Mouse (Mus musculus) lung, postnatal 0 days (tissue): ENCODE data around the gene Ahdc1. TPM values are rescaled to one million over a fixed set of nuclear protein-coding genes. Genes with fewer than 3 reads are reported as not detected.
"Not testable (repeated sequence)": the region's sequence is repeated elsewhere in the genome, so short reads cannot be mapped to it uniquely, and the experiment has no call there.

Experiments
- ATAC-seq: fragments of 200-750 bp; cut with Nextera tagmentation; 2 replicates; pipeline ENCODE4 v1.8.0; 2017; ENCODE audit warnings: moderate library complexity
- DNase-seq: peaks from one replicate; pipeline ENCODE4 v3.0.0-alpha.2; 2016; ENCODE audit warnings: low spot score
- H3K27ac ChIP-seq: fragments of 300-500 bp; sonication (generic); 2 replicates; pipeline ENCODE4 v1.5.1; 2014; ENCODE audit warnings: antibody characterized with exemption, mild to moderate bottlenecking, low read length, mixed read lengths
- H3K27me3 ChIP-seq: fragments of 300-500 bp; sonication (generic); replicated peaks from 2 replicates; pipeline ENCODE4 v1.6.1; 2014; ENCODE audit warnings: low read length, mixed read lengths; ENCODE audit not compliant: insufficient read depth
- H3K36me3 ChIP-seq: fragments of 300-500 bp; sonication (generic); 2 replicates; pipeline ENCODE4 v1.6.1; 2014; ENCODE audit warnings: low read length, mixed read lengths; ENCODE audit not compliant: insufficient read depth
- H3K4me1 ChIP-seq: fragments of 300-500 bp; sonication (generic); 2 replicates; pipeline ENCODE4 v1.6.1; 2014; ENCODE audit warnings: antibody characterized with exemption, low read depth, low read length, mixed read lengths; ENCODE audit not compliant: insufficient read depth
- H3K4me2 ChIP-seq: fragments of 300-500 bp; sonication (generic); replicated peaks from 2 replicates; pipeline ENCODE4 v1.6.1; 2014; ENCODE audit warnings: low read depth, mild to moderate bottlenecking, low read length, moderate library complexity, mixed read lengths
- H3K4me3 ChIP-seq: fragments of 300-500 bp; sonication (generic); 2 replicates; pipeline ENCODE4 v1.5.1; 2014; ENCODE audit warnings: low read depth, low read length
- H3K9ac ChIP-seq: fragments of 300-500 bp; sonication (generic); replicated peaks from 2 replicates; pipeline ENCODE4 v1.6.1; 2014; ENCODE audit warnings: low read depth, mild to moderate bottlenecking
- H3K9me3 ChIP-seq: fragments of 300-500 bp; sonication (generic); 2 replicates; pipeline ENCODE4 v1.6.1; 2016; ENCODE audit warnings: low read length, mixed read lengths
- CTCF ChIP-seq: IDR thresholded peaks from 2 replicates; pipeline ENCODE4 v1.5.1; 2016; ENCODE audit warnings: antibody characterized with exemption, mild to moderate bottlenecking
- EP300 ChIP-seq: IDR thresholded peaks from 2 replicates; pipeline ENCODE4 v1.6.1; 2016; ENCODE audit warnings: antibody characterized with exemption, mild to moderate bottlenecking, control low read depth
- WGBS: fragments of 180-500 bp; shearing (Covaris S2); extraction: QIAGEN DNeasy Blood & Tissue Kit; methylation state at CpG from one replicate; pipeline ENCODE4 v1.1.7; 2014; 5-methylcytosine and 5-hydroxymethylcytosine counted together
- polyA plus RNA-seq: library from polyadenylated mRNA; unstranded; fragments of >200 nt; fragmentation: Nextera tagmentation; extraction: Ambion mirVana; gene quantifications from 2 replicates; pipeline ENCODE4 v1.2.1, GENCODE M21; 2015

Gene Ahdc1
- polyA plus RNA-seq, 1 experiment from 2014 or later = 3.9 TPM

- not testable (repeated sequence) for H3K4me3 ChIP-seq, H3K9ac ChIP-seq, H3K9me3 ChIP-seq, H3K27me3 ChIP-seq, H3K36me3 ChIP-seq
- peak overlapping the region; percentile 85 for H3K27ac ChIP-seq
- peak; percentile 39; the same call in 1 of the 2 replicates for TF ChIP-seq CTCF
- 24% methylated on average over 3 of the region's 3 CpGs for WGBS
- ATAC-seq (peak; percentile 2; the same call in 1 of the 2 replicates), DNase-seq (peak; percentile 47)
- H3K4me2 ChIP-seq = peak overlapping the region; percentile 39
- H3K4me1 ChIP-seq = peaks cover 34% of the 10 kb centered on the region
Observed at GRCm38 (mm10) chr4:133095734-133096065, 84.6 kb downstream of the Ahdc1 start.

DNA sequence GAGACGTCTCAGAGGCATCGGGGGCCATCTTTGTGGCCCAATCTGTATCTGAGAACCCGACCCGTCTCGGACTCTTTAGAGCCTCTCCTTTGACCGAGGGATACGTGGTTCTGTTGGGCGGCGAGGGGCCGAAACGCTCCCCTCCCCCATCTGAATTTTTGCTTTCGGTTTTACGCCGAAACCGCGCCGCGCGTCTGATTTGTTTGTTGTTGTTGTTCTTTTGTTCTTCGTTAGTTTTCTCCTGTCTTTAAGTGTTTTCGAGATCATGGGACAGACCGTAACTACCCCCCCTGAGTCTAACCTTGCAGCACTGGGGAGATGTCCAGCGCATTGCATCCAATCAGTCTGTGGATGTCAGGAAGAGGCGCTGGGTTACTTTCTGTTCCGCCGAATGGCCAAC is 85.6 kb downstream of the Ahdc1 start:
- H3K4me2 ChIP-seq, H3K27ac ChIP-seq, H3K9me3 ChIP-seq, DNase-seq, H3K27me3 ChIP-seq, H3K4me3 ChIP-seq, H3K9ac ChIP-seq, ATAC-seq, H3K36me3 ChIP-seq: not testable (repeated sequence)
- 1% methylated on average over 13 of the region's 26 CpGs for WGBS
- peaks cover 26% of the 10 kb centered on the region for H3K4me1 ChIP-seq

DNA sequence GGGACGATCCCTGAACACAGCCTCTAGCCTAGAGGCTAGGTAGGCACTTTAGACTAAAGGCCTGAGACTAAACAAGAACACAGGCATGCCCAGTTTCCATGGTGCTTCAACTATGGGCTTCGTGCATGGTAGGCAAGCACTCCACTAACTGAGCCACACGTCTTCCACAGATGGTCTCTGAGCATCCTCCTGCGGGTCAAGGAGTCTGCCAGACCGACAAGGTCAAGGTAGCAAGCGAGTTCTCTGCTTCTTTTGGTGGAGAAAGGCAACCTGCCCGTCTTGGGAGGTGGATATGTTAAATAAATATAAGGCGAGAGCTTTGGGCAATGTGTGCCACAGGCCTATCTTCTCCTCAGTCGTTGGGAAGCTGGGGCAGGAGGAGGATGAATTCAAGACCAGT is 90.7 kb downstream of the Ahdc1 start:
- peaks cover 15% of the 10 kb centered on the region; the same call in 1 of the 2 replicates for H3K4me1 ChIP-seq
- no peak for DNase-seq
- ATAC-seq = no peak
- no peak overlapping the region for H3K9ac ChIP-seq
- H3K36me3 ChIP-seq = no peaks in the 10 kb centered on the region
- no peak overlapping the region for H3K27ac ChIP-seq
- no peak overlapping the region for H3K4me3 ChIP-seq
- TF ChIP-seq EP300 (no peak), CTCF (no peak)
- H3K4me2 ChIP-seq = no peak overlapping the region
- H3K27me3 ChIP-seq = no peaks in the 10 kb centered on the region
- WGBS = 63% methylated on average over 9 of the region's 9 CpGs
- no peaks in the 10 kb centered on the region for H3K9me3 ChIP-seq

- H3K4me2 ChIP-seq = peak overlapping the region; percentile 34; the same call in 1 of the 2 replicates
- no peak for TF ChIP-seq CTCF
- H3K36me3 ChIP-seq = no peaks in the 10 kb centered on the region
- no peaks in the 10 kb centered on the region for H3K9me3 ChIP-seq
- no peak overlapping the region for H3K4me3 ChIP-seq
- WGBS = 17% methylated on average over 15 of the region's 16 CpGs
- peak overlapping the region; percentile 90 for H3K27ac ChIP-seq
- ATAC-seq (no peak), DNase-seq (peak; percentile 78)
- peaks cover 22% of the 10 kb centered on the region; the same call in 1 of the 2 replicates for H3K4me1 ChIP-seq
- H3K9ac ChIP-seq = no peak overlapping the region
- no peaks in the 10 kb centered on the region for H3K27me3 ChIP-seq
Observed at GRCm38 (mm10) chr4:133103525-133104193, 92.6 kb downstream of the Ahdc1 start.

DNA sequence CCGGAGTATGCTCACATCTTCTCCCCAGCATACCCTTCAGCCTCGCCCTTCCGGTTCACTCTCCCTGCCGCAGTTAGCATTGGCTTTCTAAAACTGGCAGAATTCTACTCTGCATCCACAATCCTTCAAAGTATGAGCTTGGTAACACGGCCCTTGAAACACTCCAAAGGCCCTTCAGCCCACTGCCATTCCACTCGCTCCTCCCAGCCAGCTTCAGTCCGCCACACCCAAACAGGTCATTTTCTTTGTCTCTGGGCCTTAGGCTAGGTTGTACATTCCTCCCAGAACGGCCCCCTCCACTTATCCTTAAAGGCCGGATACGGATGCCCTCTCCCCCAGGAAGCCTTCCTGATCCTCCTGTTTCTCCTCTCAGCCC is 93.1 kb downstream of the Ahdc1 start:
- Histone ChIP-seq H3K27ac (peak overlapping the region; percentile 90), H3K27me3 (no peaks in the 10 kb centered on the region), H3K4me2 (no peak overlapping the region), H3K4me3 (no peak overlapping the region), H3K9ac (no peak overlapping the region), H3K4me1 (peaks cover 27% of the 10 kb centered on the region; the same call in 1 of the 2 replicates), H3K36me3 (no peaks in the 10 kb centered on the region), H3K9me3 (no peaks in the 10 kb centered on the region)
- 18% methylated on average over 10 of the region's 10 CpGs for WGBS
- ATAC-seq (peak; percentile 80), DNase-seq (peak; percentile 94)
- TF ChIP-seq EP300 = peak; percentile 91
- no peak for TF ChIP-seq CTCF

DNA sequence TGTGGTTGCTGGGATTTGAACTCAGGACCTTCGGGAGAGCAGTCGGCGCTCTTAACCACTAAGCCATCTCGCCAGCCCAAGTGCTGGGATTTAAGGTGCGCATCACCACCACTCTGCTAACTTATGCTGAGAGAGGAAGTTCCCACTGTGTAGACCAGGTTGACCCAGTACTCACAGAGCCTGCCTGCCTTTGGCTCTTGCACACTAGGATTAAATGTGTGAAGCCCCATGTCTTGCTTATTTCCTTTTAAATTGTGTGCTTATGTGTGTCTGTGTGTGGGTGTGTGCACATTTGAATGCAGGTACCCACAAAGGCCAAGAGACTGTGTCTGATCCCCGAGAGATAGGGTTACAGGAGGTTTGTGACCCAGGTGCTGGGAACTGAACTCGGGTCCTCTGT is 95.6 kb downstream of the Ahdc1 start:
- ATAC-seq (no peak), DNase-seq (peak; percentile 4)
- H3K36me3 ChIP-seq = no peaks in the 10 kb centered on the region
- H3K9ac ChIP-seq = no peak overlapping the region
- no peak for TF ChIP-seq EP300
- TF ChIP-seq CTCF = no peak
- no peaks in the 10 kb centered on the region for H3K9me3 ChIP-seq
- WGBS = 96% methylated on average over 7 of the region's 7 CpGs
- H3K27me3 ChIP-seq = no peaks in the 10 kb centered on the region
- H3K4me1 ChIP-seq = peaks cover 26% of the 10 kb centered on the region; the same call in 1 of the 2 replicates
- no peak overlapping the region for H3K4me3 ChIP-seq
- peak overlapping the region; percentile 79; the same call in 1 of the 2 replicates for H3K27ac ChIP-seq
- no peak overlapping the region for H3K4me2 ChIP-seq

GRCm38 (mm10) chr4:133107788-133108281 is 96.8 kb downstream of the Ahdc1 start:
- no peaks in the 10 kb centered on the region for H3K9me3 ChIP-seq
- no peak overlapping the region for H3K9ac ChIP-seq
- no peak overlapping the region for H3K4me2 ChIP-seq
- DNase-seq = peak; percentile 96
- H3K36me3 ChIP-seq = no peaks in the 10 kb centered on the region
- TF ChIP-seq CTCF = peak; percentile 72
- TF ChIP-seq EP300 = peak; percentile 99
- whole genome bisulfite sequencing = 21% methylated on average over 13 of the region's 13 CpGs
- peak; percentile 83 for ATAC-seq
- H3K4me1 ChIP-seq = peaks cover 21% of the 10 kb centered on the region; the same call in 1 of the 2 replicates
- no peaks in the 10 kb centered on the region for H3K27me3 ChIP-seq
- H3K27ac ChIP-seq = peak overlapping the region; percentile 79
- no peak overlapping the region for H3K4me3 ChIP-seq
